Mouse (Mus musculus): ENCODE results near the gene Cep104.

Gene Cep104

GRCm38 (mm10) chr4:154051401-154051800 lies 76.4 kb downstream of the Cep104 start:
- DNase-seq (ENCODE audit: low spot score), result no peak

DNA sequence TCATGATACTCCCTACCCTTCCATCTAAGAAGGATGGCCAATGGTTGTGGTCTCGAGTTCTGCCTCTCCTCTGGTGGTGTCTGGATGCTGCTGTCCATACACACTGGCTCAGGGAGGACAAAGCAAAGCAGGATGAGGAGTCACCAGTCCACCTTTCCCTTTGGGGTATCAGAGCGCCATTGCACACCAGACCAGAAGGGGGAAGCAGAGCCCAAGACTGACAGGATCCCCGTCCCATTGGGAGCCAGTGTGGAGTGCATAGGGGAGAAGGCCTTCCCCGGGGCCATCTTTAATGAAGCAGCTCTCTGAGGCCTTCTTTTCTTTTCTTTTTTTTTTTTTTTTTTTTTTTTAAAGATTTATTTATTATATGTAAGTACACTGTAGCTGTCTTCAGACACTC lies 78.1 kb downstream of the Cep104 start:
- no peak for DNase-seq (ENCODE audit: low spot score)

- no peak for DNase-seq (ENCODE audit: low spot score)
Measured at GRCm38 (mm10) chr4:154055482-154055881, 80.5 kb downstream of the Cep104 start.

DNA sequence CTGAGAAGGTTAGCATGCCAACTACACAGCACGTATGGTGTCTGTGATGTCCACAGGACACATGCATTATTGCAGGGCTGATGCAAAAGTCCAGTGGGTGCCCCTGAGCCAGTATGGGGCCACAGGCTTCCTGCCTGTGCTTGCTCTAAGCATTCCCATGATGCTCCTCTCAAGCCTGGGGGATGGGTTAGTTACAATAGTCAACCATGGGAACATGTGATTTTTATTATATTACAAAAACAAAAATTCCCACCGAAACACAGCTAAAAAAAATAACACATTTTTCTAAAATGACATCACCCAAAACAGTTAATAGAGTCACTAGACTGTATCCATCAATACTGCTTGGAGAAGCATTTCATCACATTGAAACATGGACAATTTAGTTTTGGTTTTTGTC lies 81.1 kb downstream of the Cep104 start:
- DNase-seq (ENCODE audit: low spot score), result no peak

DNA sequence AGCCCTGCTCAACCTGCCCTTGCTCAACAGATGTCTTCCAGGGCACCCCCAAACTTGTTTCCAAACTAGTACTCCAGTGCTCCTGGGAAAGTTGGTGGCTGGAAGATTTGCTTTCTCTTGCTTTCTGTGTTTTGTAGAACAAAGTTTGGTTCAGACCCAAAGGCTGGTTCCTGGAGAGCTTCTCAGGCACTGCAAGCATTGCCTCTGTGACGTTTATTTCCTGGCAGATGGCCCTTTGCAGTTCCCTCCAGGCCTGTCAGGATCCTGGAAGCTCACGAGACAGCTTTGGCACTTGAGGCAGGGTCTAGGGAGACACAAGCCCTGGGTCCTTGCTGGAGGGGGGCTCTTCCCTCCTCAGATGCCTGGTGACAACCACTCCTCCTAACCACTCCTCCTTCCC lies 81.7 kb downstream of the Cep104 start:
- DNase-seq (ENCODE audit: low spot score), result no peak

- DNase-seq (ENCODE audit: low spot score), result no peak
Measured at GRCm38 (mm10) chr4:154057696-154058095, 82.7 kb downstream of the Cep104 start.
